Mouse (Mus musculus) induced T-regulatory cell, adult 2 months (primary cell): ENCODE measurements around the gene Tssk1.

Experiments used
- DNase-seq: peaks from one replicate; pipeline ENCODE4 v3.0.0-alpha.2; 2012; ENCODE audit warnings: low read depth

The Tssk1 gene

DNA sequence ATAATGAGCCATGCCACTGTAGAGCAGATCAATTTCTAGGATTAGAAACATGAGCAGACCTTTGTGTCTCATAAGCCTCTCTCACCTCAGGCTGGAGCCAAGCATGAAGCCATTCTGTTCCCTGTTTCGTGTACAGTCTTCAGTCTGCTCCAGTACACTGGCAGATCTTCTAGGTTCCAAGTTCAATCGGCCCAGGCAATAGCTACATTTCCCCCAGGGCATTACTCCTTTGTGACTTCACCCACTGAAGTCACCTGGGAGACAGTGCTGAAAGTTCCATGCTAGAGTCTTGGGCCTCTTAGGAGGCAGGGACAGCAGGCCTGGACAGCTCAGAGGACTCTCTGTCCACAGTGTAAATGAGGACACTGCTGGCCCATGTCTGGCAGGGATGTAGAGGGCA, at the start of gene Tssk1:
Gene Tssk1, plus strand, starts transcription at position 301 of the 400 bp plus-strand sequence.
- no peak for DNase-seq

DNA sequence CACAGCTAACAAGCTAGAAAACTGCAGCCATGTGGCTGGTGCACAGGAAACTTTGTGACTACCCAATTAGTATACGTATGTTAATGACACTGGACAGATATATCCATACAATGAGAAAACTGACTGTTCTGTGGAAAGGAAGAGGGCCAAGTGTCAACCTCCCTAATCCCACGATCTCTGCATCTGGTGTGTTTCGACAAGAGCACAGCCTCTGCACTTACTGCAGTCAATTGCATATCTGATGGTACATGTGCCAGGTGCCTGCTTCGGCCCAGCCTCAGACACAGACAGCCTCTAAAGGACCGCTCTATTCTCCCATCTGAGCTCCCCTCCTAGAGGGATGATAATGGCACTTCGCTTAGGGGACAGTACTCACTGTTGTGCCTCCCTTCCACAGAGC, 45.6 kb upstream of the Tssk1 start:
- DNase-seq: no peak

DNA sequence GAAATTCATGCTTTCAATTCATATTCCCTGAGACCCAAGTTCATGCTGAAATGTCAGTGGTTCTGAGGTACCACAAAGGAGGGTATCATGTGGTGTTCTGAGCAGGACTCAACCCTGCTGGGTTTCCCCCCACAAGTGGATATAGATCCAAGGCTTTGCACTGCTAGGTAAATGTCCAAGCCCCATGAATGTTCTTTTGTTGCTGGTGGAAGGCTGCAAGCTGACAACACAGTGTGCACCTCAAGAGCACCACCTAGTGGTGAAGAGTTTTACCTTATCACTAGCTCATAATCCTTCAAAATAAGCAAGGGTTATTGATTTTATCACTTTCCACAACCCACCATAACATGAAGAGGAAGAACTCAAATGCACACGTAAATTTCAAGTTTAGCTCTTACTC, 45.1 kb upstream of the Tssk1 start:
- peak; percentile 72 for DNase-seq

DNA sequence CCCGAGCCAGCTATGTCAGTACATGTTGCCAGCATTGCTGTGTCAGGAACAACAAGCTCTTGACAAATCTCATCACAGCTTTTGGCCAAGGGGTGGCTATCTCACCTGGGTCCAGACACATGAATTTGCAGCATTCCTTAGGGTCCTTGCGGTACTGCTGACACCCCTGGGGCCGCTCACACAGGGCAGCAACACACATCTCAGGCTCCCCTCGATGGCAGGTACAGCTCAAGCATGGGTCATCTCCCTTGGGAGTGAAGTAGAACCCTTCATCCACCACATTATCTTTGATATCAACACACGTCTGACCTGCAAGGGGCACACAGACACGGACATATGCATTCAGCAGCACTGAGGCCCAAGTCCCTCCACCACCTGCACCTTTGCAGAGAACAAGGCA, 44.5 kb upstream of the Tssk1 start:
- no peak for DNase-seq

DNA sequence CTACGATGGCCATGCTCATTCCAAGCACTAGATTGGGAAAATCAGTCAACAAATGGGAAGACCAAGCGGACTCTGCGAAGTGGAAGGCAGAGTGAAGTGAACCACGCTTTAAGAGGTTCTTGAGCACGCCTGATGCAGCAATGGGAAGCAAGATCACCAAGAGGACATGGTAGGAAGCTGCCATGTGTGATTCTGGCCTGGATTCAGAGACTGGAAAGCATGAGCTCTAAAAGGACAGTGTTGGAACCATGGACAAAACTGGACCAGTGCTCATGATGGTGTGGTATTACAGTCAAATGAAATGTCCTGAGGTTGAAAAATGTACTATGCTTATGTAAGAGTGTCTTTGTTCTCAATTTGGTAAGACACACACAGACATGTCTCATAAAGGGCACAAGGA, 42.7 kb upstream of the Tssk1 start:
- DNase-seq: no peak

DNA sequence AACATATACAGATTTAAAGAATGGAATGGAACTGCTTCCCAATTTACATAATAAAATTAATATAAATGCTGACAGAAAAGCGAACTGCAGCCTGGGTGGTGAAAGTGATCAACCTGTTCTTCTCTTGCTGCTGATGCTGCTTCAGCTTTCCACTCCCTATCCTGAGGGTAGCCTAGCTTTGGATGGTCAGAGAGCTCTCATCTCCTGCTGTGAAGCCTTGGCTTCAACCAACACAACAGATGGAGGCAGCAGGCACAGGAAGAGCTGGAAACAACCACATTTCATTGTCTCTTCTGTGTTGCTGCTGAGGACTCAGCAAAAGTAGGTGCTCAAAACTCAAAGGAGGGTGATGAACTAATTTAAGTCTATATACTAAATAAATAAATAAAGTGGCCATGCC, 42.2 kb upstream of the Tssk1 start:
- DNase-seq: no peak

DNA sequence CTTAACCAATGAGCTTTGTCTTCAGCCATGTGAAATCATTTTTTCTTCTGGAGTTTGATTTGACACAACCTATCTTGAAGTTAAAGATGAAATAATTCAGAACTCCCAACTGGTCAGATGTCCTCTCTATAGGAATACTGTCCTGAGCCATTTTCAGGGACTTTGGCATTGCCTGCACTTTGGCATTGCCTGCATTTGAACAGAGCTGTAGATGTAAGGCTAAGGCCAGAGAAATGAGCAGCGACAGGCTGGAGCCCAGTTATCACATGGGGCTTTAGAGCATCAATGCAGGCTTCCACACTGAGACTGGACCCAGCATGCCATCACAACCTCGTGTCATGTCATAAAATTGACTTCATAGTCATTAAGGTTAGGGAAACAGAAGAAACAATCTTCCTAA, 40.8 kb upstream of the Tssk1 start:
- DNase-seq: no peak

DNA sequence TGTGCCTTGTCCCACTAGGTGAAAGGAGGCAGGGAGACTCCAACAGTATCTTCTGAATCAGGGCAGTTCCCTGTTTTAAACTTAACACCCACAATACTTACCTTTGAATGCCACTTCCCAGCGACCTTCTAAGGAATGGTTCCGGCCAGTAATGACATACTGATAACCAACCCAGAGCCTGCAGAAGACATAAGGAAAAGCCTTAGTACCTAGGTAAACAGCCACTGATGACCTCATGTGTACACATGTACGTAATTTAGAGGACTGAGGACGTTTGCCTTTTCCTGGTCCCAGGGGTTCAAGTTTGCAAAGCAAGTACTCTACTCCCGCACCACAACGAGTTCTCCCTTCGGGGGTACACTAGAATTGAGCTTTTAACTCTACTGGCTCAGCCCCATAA, 36.9 kb upstream of the Tssk1 start:
- no peak for DNase-seq

DNA sequence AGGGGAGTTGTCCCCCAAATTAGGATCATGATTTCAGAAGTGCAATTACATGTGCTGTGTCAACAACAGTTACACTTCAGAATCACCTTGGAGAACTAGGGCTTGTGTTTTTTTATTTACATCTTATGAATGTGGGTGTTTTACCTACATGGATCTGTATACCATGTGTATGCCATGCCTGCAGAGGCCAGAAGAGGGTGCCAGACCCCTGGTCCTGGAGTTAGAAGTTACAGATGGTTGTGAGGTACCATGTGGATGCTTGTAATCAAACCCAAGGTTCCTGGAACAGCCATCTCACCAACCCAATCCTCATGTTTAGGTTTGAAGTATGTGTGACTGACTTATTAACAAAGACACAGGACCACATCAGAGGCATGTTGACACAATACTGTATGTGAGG, 35.4 kb upstream of the Tssk1 start:
- DNase-seq: peak; percentile 52

DNA sequence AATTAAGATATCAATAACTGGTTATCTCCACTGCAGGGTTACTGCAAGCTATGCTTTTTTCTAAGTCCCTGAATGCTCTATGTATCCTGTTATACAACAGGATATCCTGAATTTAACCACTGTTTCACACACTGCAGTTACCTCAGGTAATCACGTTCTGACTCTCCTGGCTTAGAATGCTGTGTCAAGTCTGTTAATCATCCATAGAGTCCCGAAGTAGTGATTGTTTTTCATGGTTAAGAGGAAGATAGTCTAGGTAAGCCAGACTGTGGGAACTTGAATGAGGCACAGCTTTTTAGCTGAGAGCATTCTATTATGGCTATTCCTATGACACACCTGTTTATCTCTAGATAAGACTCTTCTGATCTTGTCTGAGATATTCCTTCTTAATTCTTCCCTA, 28.7 kb upstream of the Tssk1 start:
- DNase-seq: peak; percentile 16

DNA sequence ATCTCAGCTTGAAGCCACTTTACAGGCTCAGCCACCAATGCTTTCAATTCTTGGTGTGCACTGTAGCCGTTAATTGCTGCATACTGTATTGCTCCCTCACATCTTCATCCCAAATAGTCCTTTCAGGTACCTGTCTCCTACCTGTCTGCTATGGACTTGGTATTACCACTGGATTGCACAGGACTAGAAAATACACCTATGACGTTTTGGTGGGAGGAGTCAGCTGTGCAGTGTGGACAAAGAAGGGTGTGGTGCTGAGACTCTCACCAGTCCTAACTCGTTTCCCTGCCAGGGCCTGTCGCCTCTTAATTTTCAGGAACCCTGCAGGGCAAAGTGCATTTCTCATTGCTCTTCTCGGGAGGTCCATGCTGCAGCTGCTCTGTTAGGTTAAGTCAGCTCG, 28.3 kb upstream of the Tssk1 start:
- peak; percentile 7 for DNase-seq

DNA sequence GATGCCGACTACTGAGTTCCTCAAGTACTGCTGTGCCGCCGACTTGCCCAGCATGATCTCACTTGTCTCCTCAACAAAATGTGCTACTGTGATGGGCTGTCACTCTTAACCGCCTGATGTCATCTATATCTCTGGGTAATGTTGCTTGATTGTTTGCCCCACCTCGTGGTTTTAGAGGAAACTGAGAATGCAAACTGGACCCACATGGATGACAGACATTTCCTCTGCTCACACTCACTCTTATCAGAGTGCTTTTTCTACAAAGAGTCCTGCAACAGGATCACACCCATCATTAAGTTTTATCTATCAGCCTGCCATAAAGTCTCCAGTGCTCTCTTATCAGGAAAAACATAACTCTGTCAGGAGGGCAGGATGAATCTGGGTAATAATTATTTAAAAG, 22.8 kb upstream of the Tssk1 start:
- DNase-seq: no peak

DNA sequence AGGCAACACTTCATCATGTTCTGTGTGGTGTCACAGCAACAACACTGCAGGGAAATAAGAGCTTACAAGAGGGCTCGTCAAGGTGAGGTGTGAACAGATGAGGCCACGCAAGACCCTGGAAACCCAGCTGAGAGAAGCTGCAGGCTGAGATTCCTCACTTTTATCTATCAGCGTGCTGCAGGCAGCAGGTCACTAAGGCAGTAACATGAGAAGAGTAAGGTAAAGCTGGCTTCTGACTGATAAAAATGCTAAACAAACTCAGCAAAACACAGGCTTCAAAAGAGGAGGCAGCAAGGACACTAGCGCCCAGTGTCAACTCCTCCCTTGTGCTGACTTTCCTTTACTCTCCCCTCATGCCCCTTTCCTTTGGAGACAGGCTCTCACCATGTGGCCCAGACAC, 21.0 kb upstream of the Tssk1 start:
- DNase-seq: no peak

DNA sequence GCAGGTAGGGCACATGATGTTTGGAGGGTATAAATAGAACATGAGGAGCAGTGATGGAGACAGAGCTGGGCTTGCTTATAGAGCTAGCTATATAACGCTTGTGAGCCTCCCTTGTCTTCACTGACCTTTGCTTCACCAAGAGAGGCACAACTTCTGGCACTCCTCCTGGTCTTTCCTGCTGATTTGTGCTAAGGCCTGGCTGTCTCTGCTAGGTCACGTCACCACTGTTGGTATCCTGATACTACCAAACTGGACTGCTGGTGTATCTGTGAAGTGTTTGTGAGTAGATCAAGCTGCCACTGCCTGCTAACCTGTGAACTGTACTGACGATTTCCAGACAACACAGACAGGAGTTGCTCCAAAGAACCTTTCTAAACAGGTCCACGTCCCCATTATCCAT, 18.8 kb upstream of the Tssk1 start:
- DNase-seq: no peak

DNA sequence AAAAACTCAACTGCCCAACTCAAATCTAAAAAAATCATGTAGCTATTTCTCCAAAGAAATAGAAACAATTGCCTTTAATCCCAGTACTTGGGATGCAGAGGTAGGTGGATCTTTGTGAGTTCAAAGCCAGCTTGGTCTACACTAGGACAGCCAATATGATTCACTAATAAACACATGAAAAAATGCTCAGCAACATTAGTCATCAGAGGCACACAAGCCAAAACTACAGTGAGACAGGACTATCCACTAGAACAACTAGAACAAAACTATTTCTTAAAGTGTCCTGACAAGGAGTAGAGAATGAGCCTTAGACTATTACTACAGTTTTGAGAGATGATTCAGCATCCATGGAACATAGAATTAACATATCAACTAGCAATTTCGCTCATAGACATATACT, 17.9 kb upstream of the Tssk1 start:
- DNase-seq: no peak

DNA sequence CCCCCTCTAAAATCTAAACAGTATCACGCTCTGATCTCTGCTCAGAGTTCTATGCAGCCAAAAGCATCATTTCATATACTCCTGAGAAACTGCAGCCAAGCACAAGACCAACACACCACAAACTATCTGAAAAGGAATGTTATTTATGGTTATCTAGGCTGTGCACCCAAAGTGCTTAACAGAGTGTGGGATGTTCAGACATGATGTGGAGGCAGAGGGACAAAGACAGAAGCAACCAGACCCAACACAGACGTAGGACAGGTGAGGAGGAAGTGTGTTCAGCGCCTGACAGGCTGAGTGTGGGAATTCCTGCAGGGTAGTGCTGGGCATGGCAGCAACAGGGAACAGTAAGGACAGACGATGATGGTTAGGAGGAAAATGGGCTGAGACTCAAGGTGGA, 14.5 kb upstream of the Tssk1 start:
- no peak for DNase-seq

DNA sequence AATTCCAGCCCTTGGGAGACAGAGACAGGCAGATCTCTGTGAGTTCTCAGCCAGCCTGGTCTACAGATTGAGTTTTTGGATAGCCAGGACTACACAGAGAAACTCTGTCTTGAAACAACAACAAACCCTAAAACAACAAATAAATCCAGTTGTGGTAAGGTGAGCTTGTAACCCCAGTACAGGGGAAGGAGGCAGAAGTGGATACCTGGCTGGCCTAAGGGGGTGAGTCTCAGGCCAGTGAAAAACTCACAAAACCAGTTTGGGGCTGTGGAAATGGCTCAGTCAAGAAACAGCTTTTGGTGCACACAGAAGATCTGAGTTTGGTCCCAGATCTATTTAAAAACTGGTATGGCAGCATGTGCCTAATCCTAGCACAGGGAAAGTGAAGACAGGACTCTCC, 11.8 kb upstream of the Tssk1 start:
- DNase-seq: no peak

DNA sequence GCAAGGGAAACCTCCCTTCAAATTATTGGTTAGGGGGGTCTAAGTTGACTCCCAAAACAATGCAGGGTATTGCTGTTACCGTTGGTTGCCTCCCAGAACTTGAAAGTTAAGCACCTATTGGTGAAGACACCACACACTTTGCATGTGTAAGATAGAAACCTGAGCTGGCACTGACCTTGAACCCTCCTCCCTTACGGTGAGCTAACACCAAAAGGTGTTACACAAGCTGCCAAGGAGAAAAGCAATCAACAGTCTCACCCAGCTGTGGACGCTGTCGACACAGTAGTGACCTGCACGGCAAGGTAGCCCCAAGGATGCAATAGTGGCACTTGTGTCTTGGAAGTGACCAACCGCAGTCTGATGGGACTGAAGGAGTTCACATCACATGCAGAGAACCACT, 9.9 kb upstream of the Tssk1 start:
- no peak for DNase-seq

DNA sequence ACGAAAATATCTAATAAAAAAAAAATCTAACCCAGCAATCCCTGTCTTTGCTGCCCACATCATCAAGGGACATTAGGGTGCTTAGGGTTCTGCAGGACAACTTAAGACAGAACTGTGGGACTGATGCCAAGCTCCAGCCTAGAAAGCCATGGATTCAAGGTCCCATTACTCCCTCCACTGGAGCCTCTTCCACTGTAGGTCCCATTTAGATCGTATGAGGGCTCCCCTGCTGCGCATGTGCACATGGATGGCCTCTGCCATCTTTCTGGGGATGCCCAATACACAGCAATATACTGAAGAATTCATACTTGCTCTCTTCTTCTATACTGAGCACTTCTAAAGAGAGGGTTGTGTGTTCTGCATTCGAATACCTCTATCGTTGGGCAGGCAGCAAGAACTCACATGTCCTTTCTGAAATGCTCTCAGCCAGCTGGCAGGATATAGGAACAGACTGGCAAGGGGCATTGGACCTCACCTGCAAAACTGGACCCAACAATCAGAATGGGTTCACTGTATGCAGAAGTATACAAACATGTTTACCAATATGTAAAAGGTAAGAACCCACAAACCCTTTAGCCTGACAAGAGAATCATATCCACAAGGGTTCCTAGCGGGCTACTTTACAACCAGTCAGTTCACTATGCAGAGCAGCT, 4.2 kb upstream of the Tssk1 start:
- DNase-seq: no peak

DNA sequence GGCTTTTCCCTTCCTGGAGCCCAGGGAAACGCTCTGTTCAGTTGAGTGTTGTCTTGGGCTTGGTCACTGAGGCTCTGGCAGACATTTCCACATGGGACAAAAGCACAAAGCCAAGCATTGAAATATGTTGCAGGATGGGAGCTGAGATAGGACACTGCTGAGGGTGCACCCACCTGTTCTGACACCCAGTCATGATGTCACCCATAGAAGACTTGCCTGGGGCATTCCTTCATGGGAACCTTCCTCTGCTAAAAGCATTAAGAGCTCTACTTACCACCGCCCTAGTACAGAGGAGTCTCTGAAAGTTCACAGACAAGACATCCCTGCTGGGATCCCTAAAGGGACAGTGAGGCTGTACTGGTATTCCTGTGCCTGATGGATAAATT, 3.7 kb upstream of the Tssk1 start:
- DNase-seq: peak; percentile 25

DNA sequence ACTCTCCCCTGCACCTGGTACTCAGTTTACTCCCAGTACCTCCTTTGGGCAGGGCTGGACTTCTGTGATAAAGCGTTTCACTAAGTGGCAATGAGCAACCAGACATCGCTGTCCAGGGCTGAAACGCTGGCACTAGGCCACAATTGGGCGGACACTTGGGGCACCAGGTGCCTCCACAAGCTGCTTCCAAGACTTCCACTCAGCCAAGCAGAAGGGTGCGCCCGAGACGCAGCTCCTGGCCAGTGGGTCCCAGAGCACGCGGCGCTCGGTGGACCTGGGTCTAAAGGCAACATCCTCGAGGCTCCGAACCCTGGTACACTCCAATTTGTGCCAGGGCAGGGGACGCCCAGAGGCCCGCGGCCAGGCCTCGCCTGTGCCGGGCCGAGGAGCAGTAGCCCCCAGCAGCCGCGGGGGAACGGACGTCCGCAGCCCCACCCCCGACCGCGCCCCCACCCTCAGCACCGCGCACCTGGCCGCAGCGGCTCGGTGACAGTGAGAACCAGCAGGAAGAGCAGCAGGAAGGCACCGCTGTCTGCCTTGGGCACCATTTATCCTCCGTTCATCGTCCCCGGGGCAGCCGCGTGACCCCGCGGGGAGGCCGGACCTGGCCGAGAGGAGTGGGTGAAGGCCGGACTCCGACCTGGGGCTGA, 3.0 kb upstream of the Tssk1 start:
- no peak for DNase-seq

DNA sequence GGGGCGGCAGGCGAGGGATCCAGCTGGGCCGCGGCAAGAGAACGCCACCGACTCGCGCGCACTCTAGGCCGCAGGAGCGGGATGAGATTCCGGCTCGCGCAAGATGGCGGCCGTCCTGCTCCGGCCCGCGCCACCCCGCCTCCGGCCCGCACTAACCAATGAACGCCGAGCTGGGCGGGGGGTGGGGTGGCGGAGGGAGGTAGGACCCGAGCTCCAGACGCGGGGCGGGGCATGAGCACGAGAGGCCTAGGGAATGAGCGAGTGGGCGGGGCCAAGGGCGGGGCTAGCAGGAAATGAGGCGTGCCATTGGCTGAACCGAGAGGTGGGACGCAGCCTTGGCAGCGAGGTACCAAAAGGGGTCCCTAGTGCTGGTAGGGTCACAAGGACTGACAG, 2.5 kb upstream of the Tssk1 start, which contains the start of gene Gm20518:
Gene Gm20518, minus strand, starts transcription at position 105 of the 393 bp plus-strand sequence.
- peak; percentile 99 for DNase-seq

DNA sequence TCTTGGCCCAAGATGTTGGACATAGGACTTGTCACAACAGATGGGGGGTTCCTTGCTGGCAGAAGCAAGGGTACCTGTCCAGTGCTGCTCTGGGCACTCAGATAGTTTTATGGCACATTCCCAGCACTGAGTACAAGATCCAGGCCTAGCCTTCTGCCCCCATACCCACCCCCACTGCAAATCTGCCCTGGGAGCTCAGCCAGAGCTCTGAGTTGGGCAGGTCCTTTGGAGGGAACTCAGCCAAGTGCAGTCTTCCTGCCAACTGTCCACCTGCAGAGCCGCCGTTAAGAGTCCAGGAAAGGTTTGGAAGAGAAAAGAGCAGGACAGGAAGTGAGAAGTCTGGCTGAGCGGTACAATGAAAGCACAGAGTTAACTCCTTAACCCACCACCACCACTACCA, 1.4 kb upstream of the Tssk1 start:
- no peak for DNase-seq

DNA sequence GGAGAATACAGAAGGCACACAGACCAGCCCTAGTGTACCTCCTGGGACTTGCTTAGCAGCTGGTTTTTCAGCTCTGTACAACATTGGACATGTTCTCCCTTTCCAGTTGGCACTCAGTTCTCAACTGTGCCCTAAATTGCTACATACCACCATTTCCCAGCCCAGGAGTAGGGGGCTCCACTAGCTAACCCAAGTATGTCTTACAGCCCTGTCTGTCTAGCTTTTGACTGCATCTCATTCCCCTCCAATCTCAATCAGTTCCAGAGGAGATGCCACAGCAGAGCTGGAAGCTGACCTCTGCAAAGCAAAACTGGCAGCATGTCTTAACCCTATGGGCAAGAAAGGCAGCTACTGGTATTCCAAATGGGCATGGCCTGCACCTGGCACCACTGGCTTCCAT, 2.1 kb downstream of the Tssk1 start:
- no peak for DNase-seq
